Mouse (Mus musculus) heart, adult 10 weeks (tissue): ENCODE results near the gene Olfr1206. TPM values are rescaled to one million over a fixed set of nuclear protein-coding genes. Genes with fewer than 3 reads are reported as not detected.

Experiments
- polyA plus RNA-seq: library from polyadenylated mRNA; stranded (reverse); fragments of 350-450 nt; fragmentation: Illumina TruSeq; extraction: RNeasy Lipid Tissue Mini Kit (QIAGEN cat#74804); gene quantifications from one replicate; pipeline ENCODE4 v1.2.3, GENCODE M21; 2014; ENCODE audit warnings: low read depth, low replicate concordance

The Olfr1206 gene
- not detected for polyA plus RNA-seq

GRCm38 (mm10) chr2:88862931-88863330 lies at the start of gene Olfr1206:
Gene Olfr1206, plus strand, starts transcription at chr2:88863231.

DNA sequence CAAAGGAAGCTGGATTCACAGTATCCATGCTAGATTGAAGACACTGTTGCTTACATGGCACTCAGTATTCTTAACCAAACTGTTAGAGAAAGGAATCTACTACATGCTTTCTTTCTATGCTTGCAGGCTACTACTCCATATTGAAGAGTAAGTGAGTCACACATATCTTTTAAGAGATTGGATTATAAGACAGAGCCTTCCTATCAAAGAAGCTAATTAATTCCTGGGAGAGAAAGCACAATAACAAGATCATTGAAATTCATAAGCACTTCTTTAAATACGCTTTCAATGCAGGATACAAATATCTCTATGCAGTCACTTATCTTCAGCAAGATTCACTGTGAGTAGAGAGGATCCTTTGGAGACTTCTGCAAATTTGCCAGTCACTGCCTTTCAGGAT lies 48.8 kb upstream of the Olfr1206 start, which contains the start of gene Olfr1202:
Gene Olfr1202, plus strand, starts transcription at position 301 of the 400 bp plus-strand sequence.

GRCm38 (mm10) chr2:88829437-88829836 lies 33.6 kb upstream of the Olfr1206 start, which contains the start of gene Olfr1205:
Gene Olfr1205, plus strand, starts transcription at chr2:88829737.

GRCm38 (mm10) chr2:88848992-88849391 lies 14.0 kb upstream of the Olfr1206 start, which contains the start of gene Olfr1204:
Gene Olfr1204, plus strand, starts transcription at chr2:88849292.

DNA sequence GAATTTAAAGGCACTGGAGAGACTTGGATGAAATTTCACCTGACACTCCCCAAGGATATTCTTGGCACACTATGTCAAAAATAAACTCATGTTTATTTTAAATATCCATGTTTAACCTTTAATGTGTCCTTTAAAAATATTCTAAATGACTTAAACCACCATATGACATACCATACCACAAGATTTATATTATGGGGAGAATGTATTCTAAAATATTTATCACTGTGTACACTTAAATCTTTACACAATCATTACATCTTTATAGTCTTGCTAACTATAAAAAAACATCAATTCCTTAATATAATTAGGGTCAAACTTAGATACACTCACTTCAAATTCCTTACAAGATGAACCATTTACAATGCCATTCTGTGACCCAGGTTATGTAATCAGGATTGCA lies 39.2 kb downstream of the Olfr1206 start, which contains the start of gene Olfr1208:
Gene Olfr1208, minus strand, starts transcription at position 101 of the 400 bp plus-strand sequence.

DNA sequence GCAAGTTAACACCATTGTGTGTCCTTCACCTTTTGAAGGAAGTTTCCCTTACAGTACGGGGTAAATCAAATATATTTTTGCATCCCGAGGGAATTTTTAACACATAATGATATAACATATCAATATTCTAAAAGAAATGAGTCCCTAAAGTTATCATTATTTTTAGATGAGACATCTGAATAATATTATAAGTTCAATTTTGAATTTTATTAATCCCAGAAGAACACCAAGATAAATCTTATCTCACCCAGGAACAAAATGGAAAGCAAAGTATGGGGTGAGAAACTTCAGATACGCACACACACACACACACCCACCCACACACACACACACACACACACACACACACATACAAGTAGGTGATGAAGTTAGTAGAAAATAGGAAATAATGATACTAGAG lies 52.0 kb downstream of the Olfr1206 start, which contains the start of gene Olfr1209:
Gene Olfr1209, minus strand, starts transcription at position 101 of the 400 bp plus-strand sequence.

Other genes with a start within 250 kb of the Olfr1206 start
- gene Olfr1191-ps1, start 222.7 kb upstream of the Olfr1206 start, polyA plus RNA-seq, result not detected
- gene Olfr1192-ps1, start 214.7 kb upstream of the Olfr1206 start, polyA plus RNA-seq, result not detected
- not detected for gene Olfr1193, start 187.6 kb upstream of the Olfr1206 start, polyA plus RNA-seq
- gene Olfr1195, start 174.0 kb upstream of the Olfr1206 start, polyA plus RNA-seq, result not detected
- gene Olfr1196, start 158.6 kb upstream of the Olfr1206 start, polyA plus RNA-seq, result not detected
- gene Olfr1197, start 130.9 kb upstream of the Olfr1206 start, polyA plus RNA-seq, result not detected
- gene Olfr1198, start 111.9 kb upstream of the Olfr1206 start, polyA plus RNA-seq, result not detected
- not detected for gene Olfr1199, start 102.8 kb upstream of the Olfr1206 start, polyA plus RNA-seq
- gene Olfr1200, start 92.7 kb upstream of the Olfr1206 start, polyA plus RNA-seq, result not detected
- gene Olfr1201, start 70.2 kb upstream of the Olfr1206 start, polyA plus RNA-seq, result not detected
- not detected for gene Olfr1202, start 48.7 kb upstream of the Olfr1206 start, polyA plus RNA-seq
- gene Olfr1205, start 33.5 kb upstream of the Olfr1206 start, polyA plus RNA-seq, result not detected
- not detected for gene Olfr1204, start 13.9 kb upstream of the Olfr1206 start, polyA plus RNA-seq
- not detected for gene Olfr1208, start 39.1 kb downstream of the Olfr1206 start, polyA plus RNA-seq
- gene Olfr1209, start 51.9 kb downstream of the Olfr1206 start, polyA plus RNA-seq, result not detected
- gene Olfr1211, start 74.9 kb downstream of the Olfr1206 start, polyA plus RNA-seq, result not detected
- gene Olfr1212, start 90.7 kb downstream of the Olfr1206 start, polyA plus RNA-seq, result not detected
- not detected for gene Gm13762, start 117.0 kb downstream of the Olfr1206 start, polyA plus RNA-seq
- gene Olfr1214, start 129.4 kb downstream of the Olfr1206 start, polyA plus RNA-seq, result not detected
- gene Olfr1215, start 143.7 kb downstream of the Olfr1206 start, polyA plus RNA-seq, result not detected
- not detected for gene Olfr1216, start 155.1 kb downstream of the Olfr1206 start, polyA plus RNA-seq
- not detected for gene Olfr1217, start 168.8 kb downstream of the Olfr1206 start, polyA plus RNA-seq
- not detected for gene Olfr1218, start 198.0 kb downstream of the Olfr1206 start, polyA plus RNA-seq
- gene Olfr1219, start 220.3 kb downstream of the Olfr1206 start, polyA plus RNA-seq, result not detected
- gene Olfr1220, start 243.6 kb downstream of the Olfr1206 start, polyA plus RNA-seq, result not detected